Mouse (Mus musculus) layer of hippocampus, adult 18-20 months (tissue): Measurements from ENCODE around the gene Arl11. TPM values are rescaled to one million over a fixed set of nuclear protein-coding genes. Genes with fewer than 3 reads are reported as not detected.
A peak's percentile ranks its signal among the peaks of the same experiment; 100 is the strongest.

Source experiments
- DNase-seq, 2 experiments: peaks; one replicate each; pipeline ENCODE4 v3.0.0; 2022; ENCODE audit warnings: low spot score in 2 of 2
- long read RNA-seq: library from polyadenylated mRNA; stranded (forward); transcript quantifications from one replicate; pipeline ENCODE4 v2.0.0, GENCODE M21; 2021
- total RNA-seq, 2 experiments: library from RNA; stranded (reverse); gene quantifications; 2 replicates each; pipeline ENCODE4 v1.2.3; 2021

Gene Arl11
- total RNA-seq, result under 1 TPM; 0.81 to 0.94 TPM
- long read RNA-seq, result 0 reads

- DNase-seq, result no peak
These were observed at the start of gene Arl11 for GRCm38 (mm10) chr14:61309593-61309992. Gene Arl11 (plus strand): TSS chr14:61309753.

GRCm38 (mm10) chr14:61267908-61268475 is 41.6 kb upstream of the Arl11 start:
- DNase-seq, result no peak

GRCm38 (mm10) chr14:61274414-61275198 is 34.9 kb upstream of the Arl11 start:
- no peak for DNase-seq

GRCm38 (mm10) chr14:61277285-61277684 is 32.3 kb upstream of the Arl11 start:
- peak in 1 of 2 experiments; percentile 24 for DNase-seq

- no peak for DNase-seq
These were observed 30.8 kb upstream of the Arl11 start for GRCm38 (mm10) chr14:61278676-61279300.

GRCm38 (mm10) chr14:61288606-61289286 is 20.8 kb upstream of the Arl11 start:
- DNase-seq, result no peak

- no peak for DNase-seq
These were observed 18.9 kb upstream of the Arl11 start for GRCm38 (mm10) chr14:61290664-61291063.

GRCm38 (mm10) chr14:61293884-61294737 is 15.4 kb upstream of the Arl11 start:
- peak; percentile 36 to 80 for DNase-seq

GRCm38 (mm10) chr14:61294738-61295079 is 14.8 kb upstream of the Arl11 start:
- DNase-seq, result peak in 1 of 2 experiments; percentile 72

GRCm38 (mm10) chr14:61299810-61300209 is 9.7 kb upstream of the Arl11 start:
- no peak for DNase-seq

GRCm38 (mm10) chr14:61301323-61301722 is 8.2 kb upstream of the Arl11 start:
- DNase-seq, result no peak

GRCm38 (mm10) chr14:61302428-61302827 is 7.1 kb upstream of the Arl11 start:
- DNase-seq, result no peak

- DNase-seq, result no peak
These were observed 5.5 kb upstream of the Arl11 start for GRCm38 (mm10) chr14:61303969-61304609.

- DNase-seq, result no peak
These were observed 651 bp downstream of the Arl11 start for GRCm38 (mm10) chr14:61310036-61310772.

GRCm38 (mm10) chr14:61310963-61311362 is 1.4 kb downstream of the Arl11 start:
- no peak for DNase-seq

- peak in 1 of 2 experiments; percentile 73 for DNase-seq
These were observed 7.3 kb downstream of the Arl11 start for GRCm38 (mm10) chr14:61316861-61317260.

GRCm38 (mm10) chr14:61320765-61321164 is 11.2 kb downstream of the Arl11 start:
- DNase-seq, result no peak

- no peak for DNase-seq
These were observed 11.6 kb downstream of the Arl11 start for GRCm38 (mm10) chr14:61321200-61321599.

GRCm38 (mm10) chr14:61322740-61323139 is 13.2 kb downstream of the Arl11 start:
- DNase-seq, result no peak

GRCm38 (mm10) chr14:61327007-61327406 is 17.5 kb downstream of the Arl11 start:
- peak in 1 of 2 experiments; percentile 27 for DNase-seq
